Mouse (Mus musculus): ENCODE data around the gene Ccdc136.
A peak's percentile ranks its signal among the peaks of the same experiment; 100 is the strongest.

The Ccdc136 gene

GRCm38 (mm10) chr6:29396714-29397540 is 818 bp downstream of the Ccdc136 start:
- no peak for DNase-seq

GRCm38 (mm10) chr6:29397575-29397974 is 1.5 kb downstream of the Ccdc136 start:
- no peak for DNase-seq

DNA sequence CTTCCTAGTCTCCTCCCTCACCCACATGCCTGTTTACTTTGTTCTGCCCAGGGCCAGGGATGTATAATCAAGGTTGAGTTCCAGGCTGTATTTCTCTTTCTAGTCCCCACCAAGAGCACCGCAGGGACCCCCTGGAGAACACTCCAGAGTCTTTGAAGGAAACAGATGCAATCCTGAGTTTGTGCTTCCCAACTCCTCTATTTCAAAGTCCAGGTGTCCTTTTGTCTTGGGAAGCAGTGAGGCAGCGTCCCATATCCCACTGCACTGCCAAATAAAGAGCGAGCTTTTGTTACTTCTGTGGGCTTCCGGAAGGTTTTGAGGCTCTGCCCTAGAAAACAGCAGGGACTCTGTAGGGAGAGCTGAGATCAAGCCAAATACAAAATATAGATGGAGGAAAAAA is 3.7 kb downstream of the Ccdc136 start:
- no peak for DNase-seq

DNA sequence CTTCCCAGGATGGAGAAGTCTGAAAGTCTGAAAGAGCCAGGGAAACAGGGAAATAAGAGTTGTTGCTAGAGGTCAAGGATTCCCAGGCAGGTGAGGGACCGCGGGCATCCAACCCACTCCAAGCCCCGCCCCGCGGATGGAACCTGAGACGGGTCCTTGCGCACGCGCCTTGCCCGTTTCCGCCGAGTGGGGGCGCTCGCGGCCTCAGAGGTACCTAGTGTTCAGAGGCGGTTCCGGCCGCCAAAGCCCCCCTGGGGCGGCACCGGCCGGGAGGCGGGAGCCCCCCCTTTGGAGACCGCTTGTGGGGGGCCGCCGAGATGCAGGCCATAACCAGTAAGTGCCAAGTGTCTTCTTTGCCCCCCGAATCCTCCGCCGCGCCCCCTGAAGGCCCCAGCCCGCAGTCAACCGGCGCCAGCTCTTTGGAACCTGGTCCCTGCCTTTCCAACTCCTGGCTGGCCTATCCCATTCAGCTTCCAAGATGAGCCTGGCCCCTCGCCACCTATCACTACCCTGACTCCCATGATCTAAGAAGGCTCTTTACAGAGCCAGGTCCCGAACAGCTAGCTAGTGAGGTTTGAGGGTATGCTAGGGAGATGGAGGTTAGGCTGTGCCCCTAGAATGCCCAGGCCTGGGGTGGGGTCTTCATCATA is 6.7 kb downstream of the Ccdc136 start:
- DNase-seq: peak; percentile 12

- no peak for DNase-seq
Measured at GRCm38 (mm10) chr6:29406412-29406811, 10.3 kb downstream of the Ccdc136 start.

DNA sequence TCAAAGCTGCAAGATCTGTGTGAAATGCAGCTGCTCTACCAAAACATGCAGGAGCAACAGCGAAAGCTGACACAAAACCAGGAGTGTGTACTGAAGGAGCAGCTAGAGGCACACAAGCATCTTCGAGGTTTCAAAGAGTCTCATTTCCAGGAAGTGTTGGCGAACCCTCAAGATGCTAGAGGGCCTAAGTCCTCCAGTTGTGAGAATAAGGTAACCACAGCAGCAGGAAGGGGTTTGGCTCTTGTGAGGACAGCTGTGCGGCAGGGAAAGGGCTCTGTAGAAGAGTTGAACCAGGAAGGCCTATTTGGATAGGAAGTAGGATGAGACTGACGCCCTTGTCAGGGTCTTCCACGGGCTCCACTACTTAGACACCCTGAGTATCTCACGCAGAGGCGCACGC is 19.3 kb downstream of the Ccdc136 start:
- no peak for DNase-seq

- no peak for DNase-seq
Measured at GRCm38 (mm10) chr6:29420596-29420995, 24.5 kb downstream of the Ccdc136 start.

- no peak for DNase-seq
Measured at GRCm38 (mm10) chr6:29425118-29425517, 29.0 kb downstream of the Ccdc136 start.

DNA sequence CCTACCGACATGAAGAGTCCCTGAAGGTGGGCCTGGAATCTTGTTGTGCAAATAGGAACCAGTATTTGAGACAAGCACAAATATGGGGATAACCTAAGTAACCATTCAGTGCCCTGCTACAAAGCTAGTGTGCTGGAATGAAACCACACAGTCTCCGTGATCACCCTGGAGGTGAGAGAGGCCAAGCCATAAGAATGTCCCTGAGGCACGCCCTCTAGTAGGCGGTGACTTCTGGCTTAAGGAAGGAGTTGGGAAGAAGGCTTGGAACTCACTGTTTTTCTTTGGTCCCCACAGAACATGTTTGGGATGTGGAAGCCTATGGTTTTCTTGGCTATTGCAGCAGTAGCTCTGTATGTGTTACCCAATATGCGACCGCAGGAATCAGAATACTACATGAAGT is 30.2 kb downstream of the Ccdc136 start:
- DNase-seq: no peak

DNA sequence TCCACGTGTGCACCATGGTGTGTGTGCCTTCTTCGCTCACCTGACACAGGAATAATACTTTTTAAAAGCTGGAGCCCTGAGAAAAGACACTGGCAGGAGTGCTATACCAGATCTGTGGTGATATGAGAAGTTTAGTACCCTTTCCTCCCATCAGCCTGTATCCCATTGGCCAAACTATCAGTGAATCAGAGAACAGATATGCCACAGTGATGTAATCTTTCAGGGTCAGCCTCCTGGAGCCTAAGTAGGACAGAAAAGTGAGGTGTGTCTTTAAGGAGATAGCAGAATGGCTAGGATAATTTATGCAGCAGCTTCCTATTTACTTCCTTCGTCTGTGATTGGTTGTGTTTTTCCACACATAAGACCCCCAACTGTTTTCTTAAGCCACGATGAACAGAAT is 32.1 kb downstream of the Ccdc136 start:
- DNase-seq: no peak

DNA sequence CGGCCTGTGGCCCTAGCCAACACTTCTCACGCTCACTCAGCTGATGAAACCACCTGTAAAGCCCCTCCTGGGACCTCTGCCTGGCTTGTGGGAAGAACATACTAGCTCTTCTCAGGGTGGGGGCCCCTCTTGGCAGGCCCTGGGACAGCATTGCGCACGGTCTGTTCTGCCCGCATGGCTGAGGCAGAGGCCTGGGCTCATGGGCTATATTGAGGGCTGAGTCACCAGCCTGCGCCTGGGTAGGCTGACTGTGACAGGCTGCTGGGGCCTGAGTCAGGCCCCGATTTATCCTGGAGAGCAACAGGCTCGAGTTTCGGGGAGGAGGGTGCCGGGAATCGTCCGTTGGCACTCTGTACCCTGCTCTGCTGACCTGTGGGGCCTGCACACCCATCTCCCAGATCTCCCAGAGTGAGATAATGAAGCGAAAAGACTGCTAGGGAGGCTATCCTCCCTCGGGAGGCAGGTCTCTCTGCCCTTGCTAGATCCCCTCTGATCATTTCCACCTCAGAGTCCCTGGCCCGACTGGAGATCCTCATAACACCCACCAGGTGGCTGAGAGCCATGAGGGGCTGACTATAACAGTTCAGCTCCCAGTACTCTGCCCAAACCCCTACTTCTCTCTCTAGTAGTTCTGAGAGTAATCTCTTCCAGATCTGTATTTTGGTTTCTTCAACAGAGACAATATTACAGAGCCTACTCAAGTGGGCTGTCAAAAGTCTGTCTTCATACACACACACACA is 34.7 kb downstream of the Ccdc136 start:
- DNase-seq: no peak

- no peak for DNase-seq
Measured at GRCm38 (mm10) chr6:29431473-29431872, 35.4 kb downstream of the Ccdc136 start.

DNA sequence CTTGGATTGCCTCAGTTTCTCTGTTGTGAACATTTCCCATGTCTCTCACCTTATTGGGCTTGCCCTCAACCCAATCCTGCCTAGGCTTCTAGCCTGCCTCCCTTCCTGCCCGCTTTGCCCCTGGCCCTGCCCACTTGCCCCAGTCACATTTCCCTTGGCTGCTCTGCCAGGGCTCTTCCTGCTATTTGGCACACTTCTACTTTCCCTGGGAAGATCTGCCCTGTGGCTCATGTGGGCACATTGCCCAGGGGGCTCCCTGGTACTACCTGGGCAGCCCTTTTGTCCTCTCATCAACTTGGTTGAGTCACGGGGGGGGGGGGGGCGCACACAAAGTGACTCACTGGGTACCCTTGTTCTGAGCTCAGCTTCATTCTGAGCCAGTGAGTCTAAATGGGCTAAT is 36.0 kb downstream of the Ccdc136 start:
- DNase-seq: no peak

DNA sequence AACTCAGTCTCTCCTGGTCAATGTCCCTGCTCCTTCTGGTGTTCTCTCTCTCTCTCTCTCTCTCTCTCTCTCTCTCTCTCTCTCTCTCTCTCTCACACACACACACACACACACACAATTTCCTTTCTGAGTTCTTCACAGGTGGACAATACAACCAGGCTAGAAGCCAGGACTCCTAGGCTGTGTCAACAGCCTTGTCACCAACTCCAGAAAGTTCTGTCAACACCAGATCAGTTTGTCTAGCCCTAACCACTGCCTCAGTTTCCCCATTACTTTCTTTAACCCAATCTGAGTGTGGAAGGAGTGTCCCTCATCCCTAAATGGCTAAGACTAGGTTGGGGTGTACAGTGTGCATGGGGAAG is 36.5 kb downstream of the Ccdc136 start:
- no peak for DNase-seq

DNA sequence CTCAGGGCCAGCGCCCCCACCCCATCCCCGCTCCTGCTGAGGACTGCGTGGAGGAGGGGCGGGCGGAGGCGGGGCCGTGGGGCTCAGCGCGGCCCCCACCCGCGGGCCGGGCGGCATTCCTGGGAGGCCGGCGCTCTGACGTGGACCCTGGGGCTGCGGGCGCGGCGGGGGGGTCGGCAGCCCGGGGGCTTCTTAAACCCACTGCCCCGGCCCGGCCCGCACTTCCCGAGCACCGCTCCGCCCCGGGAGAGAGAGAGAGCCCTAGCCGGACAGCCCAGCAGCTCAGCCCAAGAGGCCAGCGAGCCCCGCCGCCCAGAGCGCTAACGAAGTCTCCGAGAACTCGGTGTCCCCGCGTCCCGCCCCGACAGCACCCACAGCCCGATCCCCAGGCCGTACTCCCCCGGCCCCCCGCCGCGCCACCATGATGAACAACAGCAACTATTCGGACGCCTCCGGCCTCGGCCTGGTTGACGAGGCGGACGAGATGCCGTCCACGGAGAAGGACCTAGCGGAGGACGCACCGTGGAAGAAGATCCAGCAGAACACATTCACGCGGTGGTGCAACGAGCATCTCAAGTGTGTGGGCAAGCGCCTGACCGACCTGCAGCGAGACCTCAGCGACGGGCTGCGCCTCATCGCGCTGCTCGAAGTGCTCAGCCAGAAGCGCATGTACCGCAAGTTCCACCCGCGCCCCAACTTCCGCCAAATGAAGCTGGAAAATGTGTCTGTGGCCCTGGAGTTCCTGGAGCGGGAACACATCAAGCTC is 37.1 kb downstream of the Ccdc136 start, which contains the start of gene Flnc:
TSS of gene Flnc (plus strand) at position 219 of the 766 bp plus-strand sequence.
- DNase-seq: peak; percentile 11

- DNase-seq: no peak
Measured at GRCm38 (mm10) chr6:29433804-29434795, 38.0 kb downstream of the Ccdc136 start.

- DNase-seq: no peak
Measured at GRCm38 (mm10) chr6:29434911-29435691, 39.0 kb downstream of the Ccdc136 start.

- DNase-seq: no peak
Measured at GRCm38 (mm10) chr6:29435940-29436451, 39.9 kb downstream of the Ccdc136 start.

- peak; percentile 40 for DNase-seq
Measured at GRCm38 (mm10) chr6:29436461-29436934, 40.4 kb downstream of the Ccdc136 start.

GRCm38 (mm10) chr6:29439251-29439650 is 43.1 kb downstream of the Ccdc136 start:
- no peak for DNase-seq
